Mouse (Mus musculus) myocyte (in vitro differentiated cells): ENCODE results near the gene Bysl. TPM values are rescaled to one million over a fixed set of nuclear protein-coding genes. Genes with fewer than 3 reads are reported as not detected.
"Not testable (repeated sequence)": the region's sequence is repeated elsewhere in the genome, so short reads cannot be mapped to it uniquely, and the experiment has no call there.

ENCODE experiments used
- H3K27me3 ChIP-seq: one replicate; pipeline ENCODE4 v1.6.1; 2011; ENCODE audit not compliant: control insufficient read depth, insufficient read depth, insufficient read length
- H3K36me3 ChIP-seq: one replicate; pipeline ENCODE4 v1.6.1; 2011; ENCODE audit not compliant: control insufficient read depth, insufficient read depth
- H3K4me2 ChIP-seq: one replicate; pipeline ENCODE4 v1.6.1; 2011; ENCODE audit warnings: low read depth, control low read depth
- H3K4me3 ChIP-seq: one replicate; pipeline ENCODE4 v1.5.1; 2011; ENCODE audit warnings: mild to moderate bottlenecking, control low read depth, moderate library complexity
- H3K79me2 ChIP-seq: one replicate; pipeline ENCODE4 v1.6.1; 2011; ENCODE audit not compliant: control insufficient read depth, insufficient read depth
- H3ac ChIP-seq: one replicate; pipeline ENCODE4 v1.6.1; 2011; ENCODE audit not compliant: control insufficient read depth, insufficient read length
- CEBPB ChIP-seq: IDR thresholded peaks from 2 replicates; pipeline ENCODE4 v1.6.1; 2011; ENCODE audit warnings: mild to moderate bottlenecking, moderate library complexity; ENCODE audit not compliant: poor library complexity, insufficient read depth, severe bottlenecking
- E2F4 ChIP-seq: IDR thresholded peaks from one replicate; pipeline ENCODE4 v1.6.1; 2011; ENCODE audit warnings: mild to moderate bottlenecking, control low read depth, moderate library complexity; ENCODE audit not compliant: insufficient read depth
- MAX ChIP-seq: IDR thresholded peaks from one replicate; pipeline ENCODE4 v1.6.1; 2011; ENCODE audit warnings: low read depth, mild to moderate bottlenecking, control low read depth
- MYOD1 ChIP-seq, 3 experiments: IDR thresholded peaks; one replicate each; pipeline ENCODE4 v1.6.1; 2011; ENCODE audit warnings: control low read depth in 2 of 3, low read depth in 2 of 3, mild to moderate bottlenecking in 2 of 3, moderate library complexity in 1 of 3; ENCODE audit not compliant: insufficient read length in 2 of 3, control insufficient read depth in 1 of 3
- MYOG ChIP-seq, 3 experiments: IDR thresholded peaks; one replicate each; pipeline ENCODE4 v1.6.1; 2011; ENCODE audit warnings: control low read depth in 2 of 3, low read depth in 2 of 3, mild to moderate bottlenecking in 2 of 3; ENCODE audit not compliant: insufficient read length in 2 of 3, control insufficient read depth in 1 of 3, insufficient read depth in 1 of 3
- POLR2A ChIP-seq: IDR thresholded peaks from one replicate; pipeline ENCODE4 v1.6.1; 2011; ENCODE audit warnings: low read depth, mild to moderate bottlenecking, control low read depth, moderate library complexity; ENCODE audit not compliant: insufficient read length
- POLR2AphosphoS2 ChIP-seq: IDR thresholded peaks from one replicate; pipeline ENCODE4 v1.6.1; 2011; ENCODE audit warnings: low read depth, control low read depth; ENCODE audit not compliant: insufficient read length
- REST ChIP-seq: IDR thresholded peaks from one replicate; pipeline ENCODE4 v1.6.1; 2011; ENCODE audit warnings: mild to moderate bottlenecking, control low read depth, moderate library complexity; ENCODE audit not compliant: insufficient read depth, insufficient read length
- SRF ChIP-seq: IDR thresholded peaks from one replicate; pipeline ENCODE4 v1.6.1; 2011; ENCODE audit warnings: low read depth; ENCODE audit not compliant: control insufficient read depth, insufficient read length
- TCF12 ChIP-seq: IDR thresholded peaks from one replicate; pipeline ENCODE4 v1.6.1; 2011; ENCODE audit warnings: mild to moderate bottlenecking, control low read depth; ENCODE audit not compliant: poor library complexity, insufficient read depth, severe bottlenecking
- TCF3 ChIP-seq: IDR thresholded peaks from one replicate; pipeline ENCODE4 v1.6.1; 2011; ENCODE audit warnings: low read depth, control low read depth; ENCODE audit not compliant: insufficient read length
- USF1 ChIP-seq: IDR thresholded peaks from one replicate; pipeline ENCODE4 v1.6.1; 2011; ENCODE audit warnings: low read depth, mild to moderate bottlenecking, control low read depth, moderate library complexity
- polyA plus RNA-seq: library from polyadenylated mRNA; unstranded; fragments of >200 nt; fragmentation: generic; extraction: Trizol; gene quantifications from one replicate; pipeline ENCODE4 v1.2.1, GENCODE M21; 2012; ENCODE audit warnings: missing spikeins

Bysl gene
- polyA plus RNA-seq, 1 experiment: 41.0 TPM

DNA sequence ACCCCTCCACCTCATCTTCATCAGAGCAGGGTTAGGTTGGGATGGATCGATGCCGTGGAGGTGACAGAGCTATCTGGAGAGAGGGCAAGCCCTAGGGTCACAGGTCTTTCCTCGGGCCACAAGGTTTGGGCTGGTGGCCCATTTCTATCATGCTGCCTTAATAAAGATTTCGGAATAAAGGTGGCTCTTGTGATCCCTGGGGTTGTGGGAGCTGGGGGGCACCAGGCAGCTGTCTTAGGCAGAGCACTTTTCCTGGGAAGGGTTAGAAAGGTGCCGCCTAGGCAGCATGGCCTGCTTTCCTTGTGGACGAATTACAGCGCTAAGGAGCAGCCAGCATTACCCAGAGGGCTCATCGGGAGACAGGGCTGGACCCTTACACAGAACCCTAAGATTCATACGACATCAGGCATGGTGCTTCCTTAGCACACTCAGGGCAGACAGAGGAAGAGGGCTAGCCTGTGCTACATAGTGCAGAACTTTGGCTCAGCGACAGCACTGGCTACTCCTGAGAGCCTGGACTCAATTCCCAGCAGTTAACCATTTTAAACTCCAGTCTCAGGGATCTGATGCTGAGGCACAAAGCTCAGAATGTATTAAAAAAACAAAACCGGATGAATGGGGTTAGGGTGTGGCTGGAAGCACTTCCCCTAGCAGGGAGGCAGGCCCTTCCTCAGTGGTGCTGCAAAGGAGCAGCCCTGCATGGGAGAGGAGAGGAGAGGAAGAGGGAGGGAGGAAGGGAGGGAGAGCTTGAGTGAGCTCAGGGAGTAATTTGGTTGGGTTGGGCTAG is 11.6 kb downstream of the Bysl start:
- Histone ChIP-seq H3K4me3 (no peak overlapping the region), H3K27me3 (no peaks in the 10 kb centered on the region), H3K36me3 (peaks cover 28% of the 10 kb centered on the region), H3ac (no peak overlapping the region), H3K79me2 (peaks cover 11% of the 10 kb centered on the region), H3K4me2 (no peak overlapping the region)
- TF ChIP-seq MYOG (IDR thresholded peaks at IDR 0.05; ENCODE audit: control insufficient read depth in 1 of 3, insufficient read depth in 1 of 3, insufficient read length in 2 of 3, low read depth in 2 of 3): no peak
- TF ChIP-seq POLR2AphosphoS2: peak; percentile 90
- TF ChIP-seq SRF: no peak
- TF ChIP-seq TCF3: no peak
- TF ChIP-seq MAX: no peak
- TF ChIP-seq REST: no peak
- TF ChIP-seq POLR2A: peak; percentile 59
- TF ChIP-seq USF1: no peak

- H3K4me3 ChIP-seq, H3K4me2 ChIP-seq, H3ac ChIP-seq, H3K27me3 ChIP-seq: not testable (repeated sequence)
- H3K36me3 ChIP-seq: peaks cover 28% of the 10 kb centered on the region
- peak; percentile 18 for TF ChIP-seq POLR2AphosphoS2
- peaks cover 21% of the 10 kb centered on the region for H3K79me2 ChIP-seq
Observed at GRCm38 (mm10) chr17:47598580-47599304, 12.6 kb downstream of the Bysl start.

DNA sequence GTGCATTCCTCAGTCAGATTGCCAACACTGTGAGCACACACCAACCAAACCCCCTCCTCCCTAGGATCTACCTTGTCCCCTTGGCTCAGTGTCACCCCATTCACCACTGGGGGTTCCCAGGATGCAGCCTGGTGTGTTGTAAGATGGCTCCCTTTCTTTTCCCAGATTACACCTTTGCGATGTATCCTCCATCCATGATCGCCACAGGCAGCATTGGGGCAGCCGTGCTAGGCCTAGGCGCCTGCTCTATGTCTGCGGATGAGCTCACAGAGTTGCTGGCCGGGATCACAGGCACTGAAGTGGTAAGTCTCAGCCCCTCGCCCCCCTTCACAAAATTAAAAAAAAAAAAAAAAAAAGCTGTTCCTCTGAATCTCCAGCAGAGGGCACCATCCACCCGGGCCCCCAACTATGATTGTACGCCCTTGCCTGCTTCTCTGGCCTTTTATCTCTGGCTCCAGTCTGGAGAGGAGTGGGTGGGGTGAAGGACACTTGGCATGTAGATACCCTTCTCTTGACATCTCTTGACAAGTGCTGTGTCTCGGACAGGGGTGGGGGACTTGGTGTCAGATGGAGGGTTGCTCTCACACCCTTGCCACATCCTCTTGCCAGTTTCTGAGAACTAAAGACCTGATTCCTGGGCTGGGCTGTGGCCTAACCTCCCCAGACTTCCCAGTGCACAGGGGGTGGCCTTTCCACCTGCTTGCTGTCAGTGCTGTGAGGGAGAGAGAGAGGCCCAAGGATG is 13.3 kb downstream of the Bysl start:
- Histone ChIP-seq H3K36me3 (peaks cover 28% of the 10 kb centered on the region), H3K79me2 (peaks cover 23% of the 10 kb centered on the region), H3K4me2 (peak overlapping the region; percentile 81), H3K4me3 (peak overlapping the region; percentile 100), H3K27me3 (no peaks in the 10 kb centered on the region), H3ac (no peak overlapping the region)
- peak; percentile 38 for TF ChIP-seq POLR2A
- no peak for TF ChIP-seq MAX
- peak; percentile 2 for TF ChIP-seq TCF12
- TF ChIP-seq POLR2AphosphoS2: peak; percentile 86
- no peak for TF ChIP-seq E2F4
- no peak for TF ChIP-seq REST
- TF ChIP-seq MYOD1 (IDR thresholded peaks at IDR 0.05; ENCODE audit: control insufficient read depth in 1 of 3, insufficient read length in 2 of 3, low read depth in 2 of 3): peak in 2 of 3 experiments; percentile 61 to 72
- TF ChIP-seq USF1: no peak
- peak in 1 of 3 experiments; percentile 70 for TF ChIP-seq MYOG (IDR thresholded peaks at IDR 0.05; ENCODE audit: control insufficient read depth in 1 of 3, insufficient read depth in 1 of 3, insufficient read length in 2 of 3, low read depth in 2 of 3)
- no peak for TF ChIP-seq CEBPB
- no peak for TF ChIP-seq TCF3
- no peak for TF ChIP-seq SRF

DNA sequence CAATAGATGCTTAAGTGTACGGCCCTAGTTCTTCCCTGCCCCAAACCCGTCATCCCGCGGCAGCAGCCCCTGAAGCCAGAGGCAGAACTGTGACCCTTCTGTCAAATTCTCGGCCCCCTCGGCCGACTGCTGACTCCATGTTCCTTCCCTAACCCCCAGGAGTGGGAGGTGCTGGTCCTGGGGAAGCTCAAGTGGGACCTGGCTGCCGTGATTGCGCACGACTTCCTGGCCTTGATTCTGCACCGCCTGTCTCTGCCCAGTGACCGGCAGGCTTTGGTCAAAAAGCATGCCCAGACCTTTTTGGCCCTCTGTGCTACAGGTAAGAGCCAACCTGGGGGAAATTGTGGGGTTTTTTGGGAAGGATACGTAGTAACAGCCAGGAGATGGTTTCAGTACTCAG is 14.0 kb downstream of the Bysl start:
- H3ac ChIP-seq: no peak overlapping the region
- H3K79me2 ChIP-seq: peaks cover 23% of the 10 kb centered on the region
- H3K4me3 ChIP-seq: peak overlapping the region; percentile 100
- TF ChIP-seq TCF3 (no peak), REST (no peak), POLR2AphosphoS2 (peak; percentile 61), MYOG (IDR thresholded peaks at IDR 0.05; ENCODE audit: control insufficient read depth in 1 of 3, insufficient read depth in 1 of 3, insufficient read length in 2 of 3, low read depth in 2 of 3) (no peak), E2F4 (no peak), CEBPB (no peak), USF1 (no peak), POLR2A (peak; percentile 29), TCF12 (no peak), MYOD1 (IDR thresholded peaks at IDR 0.05; ENCODE audit: control insufficient read depth in 1 of 3, insufficient read length in 2 of 3, low read depth in 2 of 3) (no peak), SRF (no peak)
- H3K27me3 ChIP-seq: no peaks in the 10 kb centered on the region
- peaks cover 28% of the 10 kb centered on the region for H3K36me3 ChIP-seq
- peak overlapping the region; percentile 81 for H3K4me2 ChIP-seq

DNA sequence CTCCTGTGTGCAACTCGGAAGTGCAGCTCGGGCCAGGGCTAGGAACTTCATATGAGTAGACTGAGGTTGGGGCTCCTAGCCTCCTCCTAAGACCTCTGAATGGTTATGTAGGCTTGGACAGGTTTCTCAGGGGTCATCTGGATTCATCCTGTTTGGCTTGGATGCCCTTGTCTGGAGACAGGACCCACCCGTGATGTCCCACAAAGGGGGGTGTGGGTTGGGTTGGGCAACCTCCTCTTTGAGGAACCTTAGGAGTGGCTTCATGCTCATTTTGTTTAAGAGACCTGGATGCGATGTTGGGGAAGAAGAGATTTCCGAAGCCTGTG is 14.5 kb downstream of the Bysl start:
- peaks cover 28% of the 10 kb centered on the region for H3K36me3 ChIP-seq
- TF ChIP-seq CEBPB: no peak
- TF ChIP-seq POLR2A: no peak
- no peak for TF ChIP-seq REST
- TF ChIP-seq TCF3: no peak
- no peak overlapping the region for H3ac ChIP-seq
- H3K4me2 ChIP-seq: peak overlapping the region; percentile 81
- peaks cover 23% of the 10 kb centered on the region for H3K79me2 ChIP-seq
- H3K27me3 ChIP-seq: no peaks in the 10 kb centered on the region
- H3K4me3 ChIP-seq: peak overlapping the region; percentile 100
